Mouse (Mus musculus): ENCODE data around the gene Vwde. TPM values are rescaled to one million over a fixed set of nuclear protein-coding genes. Genes with fewer than 3 reads are reported as not detected.

The Vwde gene
- 0.09 TPM in 1 of 2 replicates, not detected in the other for polyA plus RNA-seq (2015; fragmentation: Nextera tagmentation; extraction: Ambion mirVana)

DNA sequence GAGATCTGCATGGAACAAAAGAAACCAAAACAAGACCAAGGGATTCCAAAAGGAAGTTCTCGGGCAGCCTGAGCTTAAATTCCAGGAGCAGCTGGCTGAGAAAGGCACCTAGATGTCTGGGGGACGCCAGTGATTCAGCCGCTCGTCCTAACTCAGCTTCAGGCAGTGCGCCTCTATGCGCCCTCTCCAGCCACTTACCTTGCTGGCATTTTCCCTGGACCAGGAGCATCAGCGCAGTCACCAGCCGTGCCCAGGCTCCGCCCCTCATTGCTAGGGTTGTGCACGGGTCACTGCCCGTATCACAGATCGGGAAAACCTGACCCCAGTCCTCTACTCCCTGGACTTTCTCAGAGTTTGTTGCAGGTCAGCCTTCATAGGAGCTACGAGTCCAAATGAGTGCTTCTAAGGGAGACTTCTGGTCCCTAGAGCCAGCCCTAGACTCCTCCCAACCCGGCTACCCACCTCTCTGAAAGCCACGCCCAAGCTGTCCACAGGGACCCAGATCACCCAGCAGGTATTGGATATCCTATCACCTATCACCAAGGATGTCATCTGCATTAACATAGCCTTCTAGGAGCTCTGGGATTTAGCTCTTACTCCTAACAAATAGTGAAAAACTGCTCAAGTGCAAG lies at the start of gene Vwde:
Gene Vwde, minus strand, starts transcription at position 370 of the 632 bp plus-strand sequence.
- Histone ChIP-seq H3K4me3 (ENCODE audit: low read depth, low read length) (peak within 1 kb of the TSS; percentile 27), H3K9ac (ENCODE audit: low read depth, low read length) (no peak within 1 kb of the TSS), H3K36me3 (ENCODE audit: control insufficient read depth, insufficient read depth, low read length) (no peaks in the 10 kb centered on the region), H3K9me3 (replicated peaks; ENCODE audit: control insufficient read depth, low read length, poor library complexity, severe bottlenecking) (no peaks in the 10 kb centered on the region), H3K4me1 (ENCODE audit: control insufficient read depth, insufficient read depth, low read length) (no peaks in the 10 kb centered on the region), H3K4me2 (ENCODE audit: low read length) (peak within 1 kb of the TSS; percentile 51), H3K27me3 (ENCODE audit: control insufficient read depth, insufficient read depth, low read depth, low read length) (no peaks in the 10 kb centered on the region), H3K27ac (ENCODE audit: low read length) (no peak within 1 kb of the TSS)
- WGBS: 28% methylated on average over 15 of the region's 15 CpGs
- ATAC-seq: peak; percentile 54; the same call in 1 of the 2 replicates

- Histone ChIP-seq H3K36me3 (ENCODE audit: control insufficient read depth, insufficient read depth, low read length) (no peaks in the 10 kb centered on the region), H3K27me3 (ENCODE audit: control insufficient read depth, insufficient read depth, low read depth, low read length) (no peaks in the 10 kb centered on the region), H3K27ac (ENCODE audit: low read length) (no peak overlapping the region), H3K4me3 (ENCODE audit: low read depth, low read length) (no peak overlapping the region), H3K4me2 (ENCODE audit: low read length) (no peak overlapping the region), H3K4me1 (ENCODE audit: control insufficient read depth, insufficient read depth, low read length) (no peaks in the 10 kb centered on the region), H3K9ac (ENCODE audit: low read depth, low read length) (no peak overlapping the region), H3K9me3 (replicated peaks; ENCODE audit: control insufficient read depth, low read length, poor library complexity, severe bottlenecking) (no peaks in the 10 kb centered on the region)
- 91% methylated on average over 4 of the region's 4 CpGs for WGBS
- ATAC-seq: no peak
Measured at GRCm38 (mm10) chr6:13255341-13255740, 30.6 kb upstream of the Vwde start.

- no peak overlapping the region for H3K4me2 ChIP-seq (ENCODE audit: low read length)
- no peak overlapping the region for H3K9ac ChIP-seq (ENCODE audit: low read depth, low read length)
- no peaks in the 10 kb centered on the region for H3K9me3 ChIP-seq (replicated peaks; ENCODE audit: control insufficient read depth, low read length, poor library complexity, severe bottlenecking)
- 70% methylated on average over 4 of the region's 4 CpGs for WGBS
- no peaks in the 10 kb centered on the region for H3K36me3 ChIP-seq (ENCODE audit: control insufficient read depth, insufficient read depth, low read length)
- no peak overlapping the region for H3K27ac ChIP-seq (ENCODE audit: low read length)
- no peak for ATAC-seq
- H3K4me1 ChIP-seq (ENCODE audit: control insufficient read depth, insufficient read depth, low read length): no peaks in the 10 kb centered on the region
- H3K27me3 ChIP-seq (ENCODE audit: control insufficient read depth, insufficient read depth, low read depth, low read length): no peaks in the 10 kb centered on the region
- H3K4me3 ChIP-seq (ENCODE audit: low read depth, low read length): no peak overlapping the region
Measured at GRCm38 (mm10) chr6:13248317-13248969, 23.7 kb upstream of the Vwde start.

GRCm38 (mm10) chr6:13206157-13206556 lies 18.6 kb downstream of the Vwde start:
- no peaks in the 10 kb centered on the region for H3K36me3 ChIP-seq (ENCODE audit: control insufficient read depth, insufficient read depth, low read length)
- no peak overlapping the region for H3K4me2 ChIP-seq (ENCODE audit: low read length)
- ATAC-seq: no peak
- H3K9ac ChIP-seq (ENCODE audit: low read depth, low read length): no peak overlapping the region
- H3K27me3 ChIP-seq (ENCODE audit: control insufficient read depth, insufficient read depth, low read depth, low read length): no peaks in the 10 kb centered on the region
- no peak overlapping the region for H3K4me3 ChIP-seq (ENCODE audit: low read depth, low read length)
- no peaks in the 10 kb centered on the region for H3K9me3 ChIP-seq (replicated peaks; ENCODE audit: control insufficient read depth, low read length, poor library complexity, severe bottlenecking)
- 41% methylated on average over 6 of the region's 6 CpGs for WGBS
- H3K4me1 ChIP-seq (ENCODE audit: control insufficient read depth, insufficient read depth, low read length): no peaks in the 10 kb centered on the region
- no peak overlapping the region for H3K27ac ChIP-seq (ENCODE audit: low read length)

DNA sequence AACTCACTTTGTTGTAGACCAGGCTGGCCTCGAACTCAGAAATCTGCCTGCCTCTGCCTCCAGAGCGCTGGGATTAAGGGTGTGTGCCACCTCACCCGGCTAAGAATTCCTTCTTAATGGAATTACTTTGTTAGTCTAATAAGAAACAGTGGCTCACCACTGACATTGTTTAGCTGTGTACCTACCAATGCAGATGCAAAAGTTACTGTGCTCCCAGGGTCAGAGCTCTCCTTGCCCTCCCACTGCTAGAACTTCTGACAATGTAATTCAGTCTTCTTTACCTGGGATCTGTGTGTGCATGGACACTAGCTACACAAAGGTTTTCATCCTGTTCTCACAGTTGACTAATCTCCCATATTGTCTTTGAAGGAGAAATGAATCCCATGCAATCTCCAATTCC lies 27.3 kb downstream of the Vwde start:
- H3K4me1 ChIP-seq (ENCODE audit: control insufficient read depth, insufficient read depth, low read length): no peaks in the 10 kb centered on the region
- H3K9ac ChIP-seq (ENCODE audit: low read depth, low read length): no peak overlapping the region
- H3K27me3 ChIP-seq (ENCODE audit: control insufficient read depth, insufficient read depth, low read depth, low read length): no peaks in the 10 kb centered on the region
- H3K4me2 ChIP-seq (ENCODE audit: low read length): no peak overlapping the region
- 94% methylated on average over 3 of the region's 3 CpGs for WGBS
- H3K4me3 ChIP-seq (ENCODE audit: low read depth, low read length): no peak overlapping the region
- ATAC-seq: no peak
- H3K27ac ChIP-seq (ENCODE audit: low read length): no peak overlapping the region
- H3K36me3 ChIP-seq (ENCODE audit: control insufficient read depth, insufficient read depth, low read length): no peaks in the 10 kb centered on the region
- H3K9me3 ChIP-seq (replicated peaks; ENCODE audit: control insufficient read depth, low read length, poor library complexity, severe bottlenecking): no peaks in the 10 kb centered on the region

DNA sequence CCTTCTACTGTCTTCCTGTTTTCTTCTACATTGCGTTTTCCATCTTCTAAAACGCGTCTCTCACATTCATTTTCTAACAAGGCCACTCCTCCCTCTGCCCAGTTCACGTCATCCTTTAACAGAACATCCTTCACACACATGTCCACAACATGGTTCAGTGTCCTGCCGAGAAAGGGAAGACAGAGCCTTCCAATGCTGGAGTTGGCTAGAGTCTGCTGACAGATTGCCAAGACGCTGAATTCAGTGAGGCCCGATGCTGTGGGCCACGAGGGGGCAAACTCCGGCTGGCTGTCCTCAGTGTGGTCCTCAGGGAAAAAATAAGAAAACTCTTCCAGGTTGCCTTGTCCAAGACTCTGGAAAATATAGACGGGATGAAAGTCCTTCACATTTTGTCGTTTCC lies 37.9 kb downstream of the Vwde start:
- H3K4me2 ChIP-seq (ENCODE audit: low read length): no peak overlapping the region
- H3K27ac ChIP-seq (ENCODE audit: low read length): no peak overlapping the region
- H3K36me3 ChIP-seq (ENCODE audit: control insufficient read depth, insufficient read depth, low read length): no peaks in the 10 kb centered on the region
- 91% methylated on average over 11 of the region's 11 CpGs for WGBS
- H3K4me1 ChIP-seq (ENCODE audit: control insufficient read depth, insufficient read depth, low read length): no peaks in the 10 kb centered on the region
- no peak overlapping the region for H3K9ac ChIP-seq (ENCODE audit: low read depth, low read length)
- H3K9me3 ChIP-seq (replicated peaks; ENCODE audit: control insufficient read depth, low read length, poor library complexity, severe bottlenecking): no peaks in the 10 kb centered on the region
- H3K27me3 ChIP-seq (ENCODE audit: control insufficient read depth, insufficient read depth, low read depth, low read length): no peaks in the 10 kb centered on the region
- no peak for ATAC-seq
- H3K4me3 ChIP-seq (ENCODE audit: low read depth, low read length): no peak overlapping the region

- Histone ChIP-seq H3K27me3 (ENCODE audit: control insufficient read depth, insufficient read depth, low read depth, low read length) (no peaks in the 10 kb centered on the region), H3K9ac (ENCODE audit: low read depth, low read length) (no peak overlapping the region), H3K27ac (ENCODE audit: low read length) (no peak overlapping the region), H3K4me3 (ENCODE audit: low read depth, low read length) (no peak overlapping the region), H3K9me3 (replicated peaks; ENCODE audit: control insufficient read depth, low read length, poor library complexity, severe bottlenecking) (no peaks in the 10 kb centered on the region), H3K36me3 (ENCODE audit: control insufficient read depth, insufficient read depth, low read length) (no peaks in the 10 kb centered on the region), H3K4me2 (ENCODE audit: low read length) (no peak overlapping the region), H3K4me1 (ENCODE audit: control insufficient read depth, insufficient read depth, low read length) (no peaks in the 10 kb centered on the region)
- WGBS: 87% methylated on average over 3 of the region's 3 CpGs
- ATAC-seq: no peak
Measured at GRCm38 (mm10) chr6:13180061-13180460, 44.7 kb downstream of the Vwde start.

GRCm38 (mm10) chr6:13169459-13170150 lies 55.2 kb downstream of the Vwde start:
- no peaks in the 10 kb centered on the region for H3K27me3 ChIP-seq (ENCODE audit: control insufficient read depth, insufficient read depth, low read depth, low read length)
- no peak overlapping the region for H3K27ac ChIP-seq (ENCODE audit: low read length)
- no peak overlapping the region for H3K9ac ChIP-seq (ENCODE audit: low read depth, low read length)
- H3K4me1 ChIP-seq (ENCODE audit: control insufficient read depth, insufficient read depth, low read length): no peaks in the 10 kb centered on the region
- no peaks in the 10 kb centered on the region for H3K36me3 ChIP-seq (ENCODE audit: control insufficient read depth, insufficient read depth, low read length)
- H3K9me3 ChIP-seq (replicated peaks; ENCODE audit: control insufficient read depth, low read length, poor library complexity, severe bottlenecking): no peaks in the 10 kb centered on the region
- no peak overlapping the region for H3K4me3 ChIP-seq (ENCODE audit: low read depth, low read length)
- WGBS: 78% methylated on average over 3 of the region's 3 CpGs
- no peak for ATAC-seq
- H3K4me2 ChIP-seq (ENCODE audit: low read length): no peak overlapping the region

All from midbrain, embryonic 16.5 days (tissue).